Mouse (Mus musculus) C2C12 (cell line): ENCODE results near the gene Wnt2b.

Source experiments
- CEBPB ChIP-seq: IDR thresholded peaks from one replicate; pipeline ENCODE4 v1.6.1; 2011; ENCODE audit warnings: low read depth, mild to moderate bottlenecking, control low read depth, moderate library complexity
- CTCF ChIP-seq: IDR thresholded peaks from one replicate; pipeline ENCODE4 v1.5.1; 2011; ENCODE audit not compliant: control insufficient read depth, insufficient read depth, insufficient read length
- MAX ChIP-seq: IDR thresholded peaks from one replicate; pipeline ENCODE4 v1.6.1; 2011; ENCODE audit warnings: mild to moderate bottlenecking, control low read depth
- MYOG ChIP-seq: IDR thresholded peaks from one replicate; pipeline ENCODE4 v1.6.1; 2011; ENCODE audit not compliant: control insufficient read depth, insufficient read length; ENCODE audit errors: extremely low read depth
- USF1 ChIP-seq: IDR thresholded peaks from one replicate; pipeline ENCODE4 v1.6.1; 2011; ENCODE audit warnings: low read depth, mild to moderate bottlenecking, control low read depth, moderate library complexity

GRCm38 (mm10) chr3:104979735-104980134 is 18.0 kb upstream of the Wnt2b start:
- TF ChIP-seq CTCF (no peak), MAX (no peak), CEBPB (no peak), MYOG (no peak), USF1 (no peak)
